Mouse (Mus musculus) heart, postnatal 0 days (tissue): ENCODE results near the gene Tube1. TPM values are rescaled to one million over a fixed set of nuclear protein-coding genes. Genes with fewer than 3 reads are reported as not detected.

Experiments used
- ATAC-seq: fragments of 200-750 bp; cut with Nextera tagmentation; 2 replicates; pipeline ENCODE4 v1.8.0; 2017; ENCODE audit warnings: low read depth, moderate number of reproducible peaks, moderate library complexity; ENCODE audit not compliant: insufficient read depth
- DNase-seq: peaks from one replicate; pipeline ENCODE4 v3.0.0-alpha.2; 2016; ENCODE audit warnings: low spot score
- H3K27ac ChIP-seq: fragments of 300-500 bp; sonication (generic); 2 replicates; pipeline ENCODE4 v1.5.1; 2014; ENCODE audit warnings: low read depth, mild to moderate bottlenecking
- H3K27me3 ChIP-seq: fragments of 300-500 bp; sonication (generic); 2 replicates; pipeline ENCODE4 v1.6.1; 2014; ENCODE audit warnings: low read length, mixed read lengths; ENCODE audit not compliant: control insufficient read depth, insufficient read depth
- H3K36me3 ChIP-seq: fragments of 300-500 bp; sonication (generic); replicated peaks from 2 replicates; pipeline ENCODE4 v1.6.1; 2014; ENCODE audit warnings: low read length, mixed read lengths; ENCODE audit not compliant: control insufficient read depth, insufficient read depth
- H3K4me1 ChIP-seq: fragments of 300-500 bp; sonication (generic); 2 replicates; pipeline ENCODE4 v1.6.1; 2014; ENCODE audit warnings: antibody characterized with exemption; ENCODE audit not compliant: control insufficient read depth, insufficient read depth
- H3K4me2 ChIP-seq: fragments of 300-500 bp; sonication (generic); 2 replicates; pipeline ENCODE4 v1.6.1; 2014; ENCODE audit warnings: low read depth, mild to moderate bottlenecking, low read length, moderate library complexity
- H3K4me3 ChIP-seq: fragments of 300-500 bp; sonication (generic); 2 replicates; pipeline ENCODE4 v1.5.1; 2014; ENCODE audit warnings: low read depth, low read length
- H3K9ac ChIP-seq: fragments of 300-500 bp; sonication (generic); replicated peaks from 2 replicates; pipeline ENCODE4 v1.6.1; 2014; ENCODE audit warnings: low read depth, low read length, mixed read lengths
- H3K9me3 ChIP-seq: fragments of 300-500 bp; sonication (generic); replicated peaks from 2 replicates; pipeline ENCODE4 v1.6.1; 2016; ENCODE audit warnings: low read length; ENCODE audit not compliant: control insufficient read depth
- CTCF ChIP-seq: IDR thresholded peaks from 2 replicates; pipeline ENCODE4 v1.5.1; 2016; ENCODE audit warnings: antibody characterized with exemption, control low read depth, low read depth
- EP300 ChIP-seq: IDR thresholded peaks from 2 replicates; pipeline ENCODE4 v1.6.1; 2016; ENCODE audit warnings: antibody characterized with exemption, low read depth
- WGBS: fragments of 180-500 bp; shearing (Covaris S2); extraction: QIAGEN DNeasy Blood & Tissue Kit; methylation state at CpG from one replicate; pipeline ENCODE4 v1.1.7; 2014; 5-methylcytosine and 5-hydroxymethylcytosine counted together
- polyA plus RNA-seq: library from polyadenylated mRNA; unstranded; fragments of >200 nt; fragmentation: Nextera tagmentation; extraction: Ambion mirVana; gene quantifications from 2 replicates; pipeline ENCODE4 v1.2.1, GENCODE M21; 2015
- total RNA-seq: library from RNA; depleted of rRNA; stranded (reverse); fragments of >200 nt; gene quantifications from 2 replicates; pipeline ENCODE4 v1.2.3, GENCODE M21; 2014; ENCODE audit warnings: low replicate concordance

Gene Tube1
- total and polyA plus RNA-seq, 2 experiments from 2014 or later: 1.9 to 2.0 TPM

- Histone ChIP-seq H3K36me3 (no peaks in the 10 kb centered on the region), H3K27ac (no peak overlapping the region), H3K9ac (no peak overlapping the region), H3K27me3 (no peaks in the 10 kb centered on the region), H3K4me1 (0 out of 2 replicates have a peak, but pooled peaks cover 3% of the 10 kb centered on the region), H3K4me2 (no peak overlapping the region), H3K4me3 (no peak overlapping the region), H3K9me3 (no peaks in the 10 kb centered on the region)
- 50% methylated on average over 9 of the region's 9 CpGs for WGBS
- TF ChIP-seq EP300: no peak
- TF ChIP-seq CTCF: no peak
- no peak for DNase-seq
- ATAC-seq: no peak
Measured at GRCm38 (mm10) chr10:39169642-39170041, 35.9 kb downstream of the Tube1 start.

- 11% methylated on average over 8 of the region's 8 CpGs for WGBS
- H3K4me1 ChIP-seq: 0 out of 2 replicates have a peak, but pooled peaks cover 3% of the 10 kb centered on the region
- H3K27me3 ChIP-seq: no peaks in the 10 kb centered on the region
- no peaks in the 10 kb centered on the region for H3K36me3 ChIP-seq
- H3K27ac ChIP-seq: no peak overlapping the region
- H3K4me3 ChIP-seq: no peak overlapping the region
- peak overlapping the region; percentile 2; the same call in 1 of the 2 replicates for H3K4me2 ChIP-seq
- TF ChIP-seq EP300 (no peak), CTCF (peak; percentile 82)
- H3K9me3 ChIP-seq: no peaks in the 10 kb centered on the region
- DNase-seq (peak; percentile 45), ATAC-seq (no peak)
- H3K9ac ChIP-seq: no peak overlapping the region
Measured at GRCm38 (mm10) chr10:39170181-39170580, 36.4 kb downstream of the Tube1 start.

- DNase-seq (no peak), ATAC-seq (no peak)
- Histone ChIP-seq H3K9ac (no peak overlapping the region), H3K27me3 (no peaks in the 10 kb centered on the region), H3K36me3 (no peaks in the 10 kb centered on the region), H3K4me3 (no peak overlapping the region), H3K4me2 (peak overlapping the region; percentile 94; the same call in 1 of the 2 replicates), H3K9me3 (no peaks in the 10 kb centered on the region), H3K27ac (no peak overlapping the region), H3K4me1 (0 out of 2 replicates have a peak, but pooled peaks cover 3% of the 10 kb centered on the region)
- no peak for TF ChIP-seq CTCF
- TF ChIP-seq EP300: no peak
- WGBS: 17% methylated on average over 6 of the region's 6 CpGs
Measured at GRCm38 (mm10) chr10:39170706-39171105, 36.9 kb downstream of the Tube1 start.

- H3K9ac ChIP-seq: peak overlapping the region; percentile 43; the same call in 1 of the 2 replicates
- H3K36me3 ChIP-seq: no peaks in the 10 kb centered on the region
- no peaks in the 10 kb centered on the region for H3K27me3 ChIP-seq
- H3K4me2 ChIP-seq: peak overlapping the region; percentile 94
- peak overlapping the region; percentile 63 for H3K4me3 ChIP-seq
- WGBS: 0% methylated on average over 19 of the region's 19 CpGs
- H3K27ac ChIP-seq: peak overlapping the region; percentile 76
- TF ChIP-seq EP300: no peak
- TF ChIP-seq CTCF: peak; percentile 99
- H3K9me3 ChIP-seq: no peaks in the 10 kb centered on the region
- H3K4me1 ChIP-seq: 0 out of 2 replicates have a peak, but pooled peaks cover 3% of the 10 kb centered on the region
- DNase-seq: peak; percentile 87
- ATAC-seq: peak; percentile 78
Measured at GRCm38 (mm10) chr10:39171134-39171533, 37.4 kb downstream of the Tube1 start.

GRCm38 (mm10) chr10:39171603-39172539, 38.1 kb downstream of the Tube1 start:
- WGBS: 17% methylated on average over 26 of the region's 26 CpGs
- Histone ChIP-seq H3K27ac (peak overlapping the region; percentile 76), H3K9ac (peak overlapping the region; percentile 43; the same call in 1 of the 2 replicates), H3K4me3 (peak overlapping the region; percentile 63), H3K36me3 (no peaks in the 10 kb centered on the region), H3K9me3 (no peaks in the 10 kb centered on the region), H3K4me1 (0 out of 2 replicates have a peak, but pooled peaks cover 3% of the 10 kb centered on the region), H3K27me3 (no peaks in the 10 kb centered on the region), H3K4me2 (peak overlapping the region; percentile 94)
- peak; percentile 86 for ATAC-seq
- DNase-seq: peak; percentile 89
- TF ChIP-seq EP300 (0 out of 2 replicates have a peak, but pooled peaks have one; percentile 39), CTCF (peak; percentile 83)
